Mouse (Mus musculus): ENCODE measurements around the gene Rpgr. TPM values are rescaled to one million over a fixed set of nuclear protein-coding genes. Genes with fewer than 3 reads are reported as not detected.

Gene Rpgr
- total RNA-seq, 2 experiments from 2014 or later = 6.9 to 9.8 TPM

DNA sequence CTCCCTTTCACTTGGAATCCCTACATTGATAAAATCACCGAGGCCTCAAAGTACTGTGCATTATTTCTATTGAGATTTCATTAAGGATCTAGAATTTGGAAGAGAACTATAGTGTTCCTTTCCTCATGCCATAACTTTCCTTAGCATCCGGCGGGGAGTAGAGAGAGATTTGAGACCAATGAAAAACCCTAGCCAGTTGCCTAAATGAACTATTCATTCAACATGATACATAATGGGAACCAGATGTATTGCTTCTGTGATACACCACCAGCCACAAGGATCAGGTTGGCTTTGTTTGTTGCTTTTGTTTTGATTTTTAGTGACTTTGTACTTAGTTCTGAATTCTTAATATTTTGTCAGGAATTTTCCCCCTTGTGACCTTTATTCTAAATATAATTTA is 136.3 kb downstream of the Rpgr start:
- no peak for ATAC-seq (replicated peaks; ENCODE audit: low FRiP score, low TSS enrichment, poor library complexity, severe bottlenecking)

DNA sequence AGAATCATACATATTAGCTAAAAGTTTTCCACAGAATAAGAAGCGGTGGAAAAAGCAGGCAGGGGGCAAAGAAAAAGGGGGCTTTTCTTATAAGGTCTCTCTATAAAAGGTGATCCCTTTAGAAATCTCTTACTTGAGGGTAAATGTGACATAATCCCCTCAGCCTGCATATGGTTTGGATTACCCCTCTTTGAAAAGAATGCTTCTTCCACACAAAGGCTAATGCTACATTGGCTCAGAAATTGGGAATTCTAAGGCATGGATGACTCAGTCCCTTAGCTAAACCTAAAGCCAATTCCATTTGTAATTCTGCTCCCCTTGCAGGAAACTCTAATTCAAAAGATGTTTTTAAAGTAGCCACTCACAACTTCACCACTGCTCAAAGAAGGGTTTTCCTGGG is 136.7 kb downstream of the Rpgr start:
- ATAC-seq (replicated peaks; ENCODE audit: low FRiP score, low TSS enrichment, poor library complexity, severe bottlenecking) = no peak

DNA sequence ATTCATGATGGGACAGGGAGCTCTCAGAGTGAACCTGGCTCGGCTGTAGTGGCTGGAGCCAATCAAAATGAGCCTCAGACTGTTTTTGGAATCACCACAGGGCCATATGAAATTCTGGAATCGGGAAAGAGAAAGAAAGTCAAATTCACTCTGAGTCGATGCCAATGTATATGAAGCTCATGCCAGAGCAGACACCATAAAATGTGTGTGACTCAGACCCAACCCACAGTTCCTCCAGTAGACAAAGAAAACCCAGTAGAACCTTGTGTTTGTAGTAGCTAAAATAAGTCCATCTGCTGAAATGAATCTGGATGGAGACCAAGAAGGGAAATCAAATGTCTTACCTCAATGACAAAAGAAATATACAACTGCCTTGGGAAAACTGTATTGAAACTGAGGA is 142.8 kb downstream of the Rpgr start:
- ATAC-seq (replicated peaks; ENCODE audit: low FRiP score, low TSS enrichment, poor library complexity, severe bottlenecking) = no peak

DNA sequence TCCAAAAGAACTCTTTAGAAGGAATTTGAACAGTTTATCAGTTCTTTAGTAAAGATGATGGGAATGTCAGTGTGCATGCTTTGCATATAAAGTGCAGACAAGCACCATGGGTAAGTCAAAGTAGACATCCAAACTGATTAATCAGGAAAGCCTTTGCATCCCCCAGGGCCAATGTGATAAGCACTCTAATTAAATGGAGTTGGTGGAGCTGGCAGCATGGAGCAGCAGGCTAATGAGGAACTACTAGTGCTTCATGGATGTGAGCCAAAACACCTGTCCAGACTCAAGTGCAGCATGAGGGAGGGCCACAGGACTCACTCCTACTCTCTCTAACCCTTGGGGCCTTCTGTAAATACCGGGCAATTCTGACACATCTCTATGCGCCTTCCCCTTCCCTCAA is 145.2 kb downstream of the Rpgr start:
- ATAC-seq (replicated peaks; ENCODE audit: low FRiP score, low TSS enrichment, poor library complexity, severe bottlenecking) = no peak

DNA sequence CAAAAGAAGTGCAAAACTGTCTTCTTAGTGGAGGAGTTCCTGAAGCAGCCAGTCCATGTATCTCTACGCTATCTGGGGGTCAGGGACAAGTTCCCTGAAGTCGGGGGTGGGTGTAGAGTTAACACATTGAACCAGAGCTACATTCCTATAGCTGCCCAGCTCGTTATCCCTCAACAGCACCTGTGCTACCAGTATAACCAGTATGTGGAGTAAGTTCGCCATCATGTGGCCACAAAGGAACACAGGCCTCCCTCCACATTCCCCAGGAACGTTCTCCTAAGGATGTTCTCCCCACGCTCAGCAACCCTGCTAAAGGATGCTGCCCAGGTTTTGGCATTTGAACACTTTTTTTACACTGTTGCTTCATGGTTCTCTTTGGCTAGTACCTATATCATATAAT is 146.0 kb downstream of the Rpgr start:
- ATAC-seq (replicated peaks; ENCODE audit: low FRiP score, low TSS enrichment, poor library complexity, severe bottlenecking) = peak; percentile 91

DNA sequence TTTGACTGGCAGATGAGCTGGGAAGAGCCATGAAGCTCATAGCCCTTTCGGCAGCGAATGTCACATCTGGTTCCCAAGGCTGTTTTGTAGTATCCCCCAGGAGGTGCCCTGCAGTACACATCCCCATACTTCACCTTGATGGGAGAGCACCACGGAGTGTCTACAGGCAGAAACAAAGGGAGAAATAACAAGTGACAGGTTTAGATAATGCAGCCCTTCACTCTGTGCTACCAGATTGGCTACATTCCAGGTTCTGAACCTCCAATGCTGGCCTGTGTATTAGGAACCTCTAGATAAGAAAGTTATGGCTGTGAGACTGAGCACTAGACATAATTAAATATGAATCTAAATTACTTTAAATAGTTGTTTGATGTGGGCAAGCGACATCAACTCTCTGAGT is 147.3 kb downstream of the Rpgr start:
- ATAC-seq (replicated peaks; ENCODE audit: low FRiP score, low TSS enrichment, poor library complexity, severe bottlenecking) = peak; percentile 82

DNA sequence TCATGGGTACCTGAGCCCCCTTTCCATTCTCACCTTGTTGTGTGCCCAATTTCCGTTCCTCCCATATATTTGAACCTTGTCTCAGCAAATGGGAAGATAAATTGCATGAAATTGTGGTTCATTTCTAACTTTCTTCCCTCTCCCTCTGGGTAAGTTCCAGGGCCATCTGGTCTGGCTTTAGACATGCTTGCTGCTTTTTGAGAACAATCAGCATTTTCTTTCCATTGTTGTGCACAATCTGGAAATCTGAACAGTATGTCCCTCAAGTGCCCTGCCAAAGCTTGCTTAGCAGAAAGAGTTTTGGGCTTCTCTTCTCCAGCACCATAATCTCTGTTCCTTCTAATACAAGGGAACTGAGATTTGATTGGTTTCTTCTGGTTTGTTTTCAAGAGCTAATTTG is 152.9 kb downstream of the Rpgr start:
- ATAC-seq (replicated peaks; ENCODE audit: low FRiP score, low TSS enrichment, poor library complexity, severe bottlenecking) = no peak

DNA sequence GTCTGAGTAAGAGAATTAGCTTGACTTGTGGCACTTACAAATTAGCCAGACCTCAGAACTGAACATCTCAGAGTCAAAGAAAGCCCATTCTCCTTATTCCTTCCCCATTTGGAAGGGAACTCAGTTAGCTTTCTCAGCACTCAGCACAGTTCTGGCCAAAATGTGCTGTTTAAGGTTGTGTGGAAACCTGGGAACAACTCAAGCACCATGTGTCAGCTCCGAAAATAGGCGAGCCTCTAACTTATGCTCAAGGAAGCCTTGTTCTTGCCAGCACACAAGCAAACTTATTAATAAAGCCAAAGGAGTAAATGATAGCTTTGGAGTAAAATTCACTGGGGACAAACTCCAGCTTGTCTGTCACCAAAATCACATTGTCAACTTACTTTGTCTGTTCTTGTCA is 153.4 kb downstream of the Rpgr start:
- no peak for ATAC-seq (replicated peaks; ENCODE audit: low FRiP score, low TSS enrichment, poor library complexity, severe bottlenecking)

DNA sequence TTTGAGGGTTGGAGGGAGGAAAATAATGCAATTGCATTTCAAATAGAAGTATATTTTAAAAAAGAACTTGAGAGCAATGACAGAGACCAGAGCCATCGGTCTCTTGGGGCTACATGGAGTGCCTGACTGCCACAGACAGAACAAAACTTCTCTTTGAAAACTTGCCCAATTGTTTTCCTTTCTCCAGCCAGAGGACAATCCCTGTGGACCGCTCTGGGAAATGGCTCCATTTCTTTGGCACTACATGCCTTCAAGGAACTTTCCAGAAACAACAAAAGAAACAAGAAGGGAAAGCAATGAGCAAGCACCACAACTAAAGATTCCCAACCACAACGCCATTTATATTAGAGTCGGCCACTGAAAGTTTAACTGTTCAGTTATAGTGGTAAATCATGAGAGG is 154.5 kb downstream of the Rpgr start:
- ATAC-seq (replicated peaks; ENCODE audit: low FRiP score, low TSS enrichment, poor library complexity, severe bottlenecking) = no peak

DNA sequence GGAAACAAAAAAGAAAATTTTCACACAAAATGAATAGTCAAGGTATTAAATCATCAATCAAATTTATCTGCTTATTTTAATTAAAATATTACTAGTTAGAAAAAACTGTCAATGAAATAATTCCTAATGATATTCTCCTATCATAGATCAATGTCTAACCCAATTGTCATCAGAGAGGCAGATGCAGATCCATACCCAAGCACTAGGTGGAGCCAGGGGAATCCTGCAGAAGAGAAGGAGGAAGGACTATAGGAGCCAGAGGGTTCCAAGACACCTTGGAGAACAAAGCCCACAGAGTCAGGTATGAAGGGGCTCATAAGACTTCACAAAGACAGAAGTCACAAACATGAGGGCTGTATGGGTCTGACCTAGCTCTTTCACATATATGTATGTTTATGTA is 182.1 kb downstream of the Rpgr start:
- ATAC-seq (replicated peaks; ENCODE audit: low FRiP score, low TSS enrichment, poor library complexity, severe bottlenecking) = peak; percentile 79

Other genes with a start within 250 kb of the Rpgr start
- gene Srpx, start 99.2 kb downstream of the Rpgr start, total RNA-seq (2014; fragmentation: Nextera tagmentation) = not detected in 2 replicates
- not detected in 2 replicates for gene Srpx, start 99.2 kb downstream of the Rpgr start, total RNA-seq (2017)
- gene Otc, start 35.4 kb upstream of the Rpgr start, total RNA-seq (2014; fragmentation: Nextera tagmentation) = not detected in 2 replicates
- not detected in 2 replicates for gene Otc, start 35.4 kb upstream of the Rpgr start, total RNA-seq (2017)